Comparison of ENCODE assay signal across 24 mouse cellular contexts in genomic region chr19:29542256-29542970, GRCm38 (mm10). TPM values are rescaled to one million over a fixed set of nuclear protein-coding genes. Genes with fewer than 3 reads are reported as not detected.
DNase-seq lines count a peak whose midpoint lies in the region; ATAC-seq lines count a peak whose summit lies in the region.
"Had no signal": no experiment of that assay in that cellular context is flagged by ENCODE, and none has a peak within 500 bp of the region (broad histone marks: within the 10 kb centered on the region; RNA-seq: fewer than 3 reads in every experiment).

No protein-coding gene starts in this region.

- peaks cover under 1% of the 10 kb centered on the region; the same call in 1 of the 2 replicates for H3K36me3 ChIP-seq in kidney, embryonic 16.5 days (ENCODE audit: insufficient read depth, low read length)
- H3K36me3 ChIP-seq: embryonic facial prominence, embryonic 15.5 days; forebrain, embryonic 15.5 days; hindbrain, embryonic 15.5 days; liver, embryonic 12.5 days; midbrain, embryonic 10.5 days; neural tube, embryonic 13.5 days had no signal

- 44% methylated on average over 8 of the region's 8 CpGs for WGBS in kidney, embryonic 16.5 days

- intact Hi-C loops in left cerebral cortex, postnatal 14 days (cut with DNase I): no loop called here

- H3K27me3 ChIP-seq in kidney, embryonic 16.5 days (ENCODE audit: insufficient read depth, low read length): no peaks in the 10 kb centered on the region
- H3K27me3 ChIP-seq: embryonic facial prominence, embryonic 15.5 days; forebrain, embryonic 15.5 days; hindbrain, embryonic 15.5 days; limb, embryonic 12.5 days; liver, embryonic 12.5 days; neural tube, embryonic 13.5 days had no signal

- H3K27ac ChIP-seq in kidney, embryonic 16.5 days (ENCODE audit: low read length): 0 out of 2 replicates have a peak overlapping the region, but pooled peaks have one; percentile 20
- H3K27ac ChIP-seq: embryonic facial prominence, embryonic 15.5 days; forebrain, embryonic 15.5 days; heart, embryonic 10.5 days; hindbrain, embryonic 15.5 days; limb, embryonic 12.5 days; liver, embryonic 12.5 days; midbrain, embryonic 10.5 days; neural tube, embryonic 13.5 days had no signal

- H3K4me2 ChIP-seq in kidney, embryonic 16.5 days (replicated peaks; ENCODE audit: low read depth, low read length): no peak overlapping the region
- H3K4me2 ChIP-seq: embryonic facial prominence, embryonic 15.5 days; forebrain, embryonic 15.5 days; hindbrain, embryonic 15.5 days; limb, embryonic 12.5 days; liver, embryonic 12.5 days; neural tube, embryonic 13.5 days had no signal

- H3K4me3 ChIP-seq in kidney, embryonic 16.5 days (ENCODE audit: low read length): no peak overlapping the region
- H3K4me3 ChIP-seq: embryonic facial prominence, embryonic 15.5 days; forebrain, embryonic 15.5 days; heart, embryonic 10.5 days; hindbrain, embryonic 15.5 days; limb, embryonic 12.5 days; liver, embryonic 12.5 days; midbrain, embryonic 10.5 days; myocyte; neural tube, embryonic 13.5 days had no signal

- H3K9me3 ChIP-seq in kidney, embryonic 16.5 days (ENCODE audit: low read length): no peaks in the 10 kb centered on the region
- H3K9me3 ChIP-seq: embryonic facial prominence, embryonic 15.5 days; forebrain, embryonic 15.5 days; heart, embryonic 10.5 days; hindbrain, embryonic 15.5 days; limb, embryonic 12.5 days; liver, embryonic 12.5 days; midbrain, embryonic 10.5 days; neural tube, embryonic 13.5 days had no signal

- 0 out of 2 replicates have a peak, but pooled peaks cover 3% of the 10 kb centered on the region for H3K4me1 ChIP-seq in kidney, embryonic 16.5 days (ENCODE audit: insufficient read depth, low read length)
- H3K4me1 ChIP-seq: embryonic facial prominence, embryonic 15.5 days; forebrain, embryonic 15.5 days; heart, embryonic 10.5 days; hindbrain, embryonic 15.5 days; limb, embryonic 12.5 days; liver, embryonic 12.5 days; midbrain, embryonic 10.5 days; neural tube, embryonic 13.5 days had no signal

- no peak for DNase-seq in kidney, adult 9 months
- peak; percentile 16 to 29 for DNase-seq in left cerebral cortex, adult 18-20 months (ENCODE audit: low spot score in 2 of 2)
- DNase-seq in left cerebral cortex, postnatal 14 days (ENCODE audit: low spot score in 2 of 2): no peak
- peak; percentile 6 for DNase-seq in urinary bladder, postnatal 14 days (ENCODE audit: low spot score)
- no peak for DNase-seq in urinary bladder, postnatal 4 days (ENCODE audit: low spot score in 2 of 2)
- DNase-seq in heart, adult 9 months (ENCODE audit: low spot score in 2 of 2): no peak
- DNase-seq: adrenal gland, adult 8-10 months; cerebellum, adult 18-20 months; cerebellum, postnatal 14 days; kidney, postnatal 14 days; lung, adult 2 months; retina, postnatal 1 day; thymus, postnatal 25 days had no signal

- ATAC-seq in kidney, embryonic 16.5 days (ENCODE audit: low FRiP score, low TSS enrichment): no peak
- ATAC-seq: forebrain, embryonic 15.5 days; liver, embryonic 12.5 days; midbrain, embryonic 16.5 days had no signal

- H3K9ac ChIP-seq in kidney, embryonic 16.5 days (replicated peaks; ENCODE audit: low read length): no peak overlapping the region
- H3K9ac ChIP-seq: embryonic facial prominence, embryonic 15.5 days; forebrain, embryonic 15.5 days; hindbrain, embryonic 15.5 days; limb, embryonic 12.5 days; liver, embryonic 12.5 days; neural tube, embryonic 13.5 days had no signal

RNA-seq across cellular contexts. Expression of gene Ric1, which starts 20.3 kb away (rescaled TPM):
- 11.6 and 13.8 TPM in 2 replicates for polyA plus RNA-seq in kidney, embryonic 16.5 days (2015; fragmentation: Nextera tagmentation; extraction: Ambion mirVana)
- total RNA-seq in left cerebral cortex, adult 18-20 months (2021): 10 to 100 TPM; 31.3 to 33.2 TPM
- 10 to 100 TPM; 40.4 to 40.6 TPM for total RNA-seq in left cerebral cortex, postnatal 14 days (2021)

Comparison
In these comparisons a context has a peak if more than half of its experiments do, and no peak if none do; other contexts are left out.
1. DNase-seq: peak in left cerebral cortex, adult 18-20 months (2 of 2) and urinary bladder, postnatal 14 days (single experiment); none in kidney, adult 9 months (single experiment), left cerebral cortex, postnatal 14 days (0 of 2), urinary bladder, postnatal 4 days (0 of 2) and heart, adult 9 months (0 of 2).